Mouse (Mus musculus): ENCODE results near the gene Atm. TPM values are rescaled to one million over a fixed set of nuclear protein-coding genes. Genes with fewer than 3 reads are reported as not detected.

Gene Atm
- polyA plus RNA-seq, 1 experiment from 2014 or later: 3.5 TPM

DNA sequence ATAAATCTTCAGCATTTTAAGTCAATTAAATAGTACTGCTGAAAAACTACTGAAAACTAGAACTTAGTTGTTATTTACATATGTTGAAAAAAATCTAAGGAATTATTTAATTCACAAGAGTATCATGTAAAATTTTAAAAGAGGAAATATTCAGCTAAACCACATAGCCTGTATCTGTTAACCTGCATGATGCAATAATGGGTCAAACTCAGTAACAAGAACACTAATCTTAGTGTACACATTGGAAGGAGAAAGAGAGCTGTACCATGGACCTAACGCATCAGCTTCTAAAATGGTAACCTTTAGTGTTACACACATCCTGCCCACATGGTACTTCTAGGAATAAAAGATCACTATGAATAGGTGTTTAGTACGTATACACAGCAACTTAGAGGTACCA is 84.5 kb downstream of the Atm start:
- ATAC-seq: no peak
- TF ChIP-seq EP300 (IDR thresholded peaks at IDR 0.05) (no peak), CTCF (IDR thresholded peaks at IDR 0.05) (no peak)

DNA sequence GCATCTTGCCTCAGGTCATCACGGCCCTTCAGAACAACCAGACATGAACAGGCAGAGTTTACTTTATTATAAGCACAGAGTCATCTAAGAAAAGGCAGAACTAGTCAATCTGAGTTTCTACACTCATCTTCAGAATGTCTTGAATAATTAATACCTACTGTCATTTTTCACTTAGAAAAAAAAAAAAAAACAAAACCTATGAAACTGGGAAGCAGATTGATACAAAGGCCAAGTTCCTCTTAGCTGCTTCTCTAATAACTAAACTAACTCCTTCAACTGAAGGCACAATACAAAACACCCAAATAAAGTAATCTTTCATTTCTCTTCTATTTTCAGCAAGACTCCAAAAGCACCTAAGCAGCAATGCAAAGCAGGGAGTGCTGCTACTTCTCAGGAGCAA is 85.9 kb downstream of the Atm start:
- H3K4me1 ChIP-seq (ENCODE audit: insufficient read depth, low read depth, low read length): no peaks in the 10 kb centered on the region

More for the DNA sequence above, 84.5 kb downstream of the Atm start:
- Histone ChIP-seq H3K4me1 (ENCODE audit: insufficient read depth, low read depth, low read length) (no peaks in the 10 kb centered on the region), H3K27me3 (replicated peaks; ENCODE audit: insufficient read depth, low read length) (no peaks in the 10 kb centered on the region), H3K4me3 (ENCODE audit: low read depth, low read length) (no peak overlapping the region), H3K36me3 (ENCODE audit: insufficient read depth, low read length) (peaks cover 8% of the 10 kb centered on the region; the same call in 1 of the 2 replicates), H3K9ac (replicated peaks; ENCODE audit: low read depth) (no peak overlapping the region), H3K27ac (ENCODE audit: low read length) (no peak overlapping the region), H3K9me3 (ENCODE audit: low read length) (no peaks in the 10 kb centered on the region), H3K4me2 (replicated peaks; ENCODE audit: low read depth, low read length) (no peak overlapping the region)
- 93% methylated on average over 2 of the region's 2 CpGs for WGBS
- no peak for DNase-seq (ENCODE audit: low spot score)

DNA sequence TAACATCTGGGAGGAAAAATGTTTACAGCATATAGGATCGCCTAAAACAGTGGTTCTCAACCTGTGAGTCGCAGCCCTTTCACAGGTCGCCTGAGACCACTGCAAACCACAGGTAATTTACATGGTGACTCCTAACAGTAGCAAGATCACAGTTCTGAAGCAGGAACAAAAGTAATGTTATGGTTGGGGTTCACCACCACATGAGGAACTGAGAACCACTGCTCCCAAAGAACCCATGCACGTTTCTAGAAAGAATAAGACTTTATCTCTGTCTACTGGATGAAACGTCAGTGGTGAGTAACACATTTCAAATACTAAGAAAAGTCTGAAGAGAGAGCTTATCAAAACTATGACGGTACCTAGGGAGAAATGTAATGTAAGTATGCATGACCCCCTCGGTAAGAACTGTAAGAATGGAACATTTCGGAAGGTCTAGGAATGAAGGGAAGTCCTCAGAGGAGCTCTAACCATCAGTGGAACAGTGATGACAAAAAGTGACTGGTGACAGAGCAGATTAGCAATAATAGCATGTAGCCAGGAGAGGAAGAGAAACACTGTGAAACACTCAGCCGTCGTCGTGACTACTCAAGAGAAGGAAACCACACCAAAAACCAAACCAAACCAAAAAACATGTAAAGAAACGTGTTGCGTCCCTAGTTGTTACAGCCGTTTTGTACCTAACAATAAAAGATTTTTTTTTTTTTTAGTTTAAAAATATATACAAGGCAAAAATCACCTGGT is 100.5 kb downstream of the Atm start:
- H3K4me2 ChIP-seq (replicated peaks; ENCODE audit: low read depth, low read length): no peak overlapping the region
- H3K4me3 ChIP-seq (ENCODE audit: low read depth, low read length): no peak overlapping the region
- 0 out of 2 replicates have a peak, but pooled peaks cover 5% of the 10 kb centered on the region for H3K36me3 ChIP-seq (ENCODE audit: insufficient read depth, low read length)
- no peaks in the 10 kb centered on the region for H3K27me3 ChIP-seq (replicated peaks; ENCODE audit: insufficient read depth, low read length)
- H3K9me3 ChIP-seq (ENCODE audit: low read length): no peaks in the 10 kb centered on the region
- 86% methylated on average over 14 of the region's 14 CpGs for WGBS
- ATAC-seq (no peak), DNase-seq (ENCODE audit: low spot score) (no peak)
- H3K27ac ChIP-seq (ENCODE audit: low read length): no peak overlapping the region
- TF ChIP-seq EP300 (IDR thresholded peaks at IDR 0.05) (no peak), CTCF (IDR thresholded peaks at IDR 0.05) (no peak)
- H3K4me1 ChIP-seq (ENCODE audit: insufficient read depth, low read depth, low read length): no peaks in the 10 kb centered on the region
- no peak overlapping the region for H3K9ac ChIP-seq (replicated peaks; ENCODE audit: low read depth)

More for the DNA sequence above, 85.9 kb downstream of the Atm start:
- Histone ChIP-seq H3K27ac (ENCODE audit: low read length) (no peak overlapping the region), H3K9me3 (ENCODE audit: low read length) (no peaks in the 10 kb centered on the region), H3K27me3 (replicated peaks; ENCODE audit: insufficient read depth, low read length) (no peaks in the 10 kb centered on the region), H3K4me2 (replicated peaks; ENCODE audit: low read depth, low read length) (no peak overlapping the region), H3K36me3 (ENCODE audit: insufficient read depth, low read length) (peaks cover 11% of the 10 kb centered on the region; the same call in 1 of the 2 replicates), H3K4me3 (ENCODE audit: low read depth, low read length) (no peak overlapping the region), H3K9ac (replicated peaks; ENCODE audit: low read depth) (no peak overlapping the region)
- DNase-seq (ENCODE audit: low spot score): no peak
- no peak for ATAC-seq
- 92% methylated on average over 1 of the region's 1 CpGs for WGBS
- TF ChIP-seq EP300 (IDR thresholded peaks at IDR 0.05): no peak
- TF ChIP-seq CTCF (IDR thresholded peaks at IDR 0.05): no peak

DNA sequence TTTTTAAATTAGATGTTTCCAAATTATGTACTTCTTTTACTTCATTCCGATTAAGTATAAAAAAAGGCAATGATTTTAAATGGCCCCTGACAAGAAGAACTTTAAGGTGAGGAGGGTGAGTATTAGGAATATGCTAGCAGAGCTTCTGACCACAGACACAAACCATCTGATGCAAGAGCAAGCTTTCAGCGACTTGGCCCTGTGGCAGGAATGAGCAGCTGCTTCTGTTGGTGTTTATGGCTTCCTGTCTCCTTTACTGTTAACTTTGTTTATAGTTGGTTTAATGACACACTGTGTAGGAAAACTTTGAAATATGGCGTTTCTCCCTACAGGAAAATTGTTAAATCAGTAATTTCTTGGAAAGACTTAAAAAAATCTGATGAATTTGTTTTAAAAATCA is 108.9 kb downstream of the Atm start:
- 40% methylated on average over 3 of the region's 3 CpGs for WGBS
- DNase-seq (ENCODE audit: low spot score) (peak; percentile 68), ATAC-seq (peak; percentile 40; the same call in 1 of the 2 replicates)

DNA sequence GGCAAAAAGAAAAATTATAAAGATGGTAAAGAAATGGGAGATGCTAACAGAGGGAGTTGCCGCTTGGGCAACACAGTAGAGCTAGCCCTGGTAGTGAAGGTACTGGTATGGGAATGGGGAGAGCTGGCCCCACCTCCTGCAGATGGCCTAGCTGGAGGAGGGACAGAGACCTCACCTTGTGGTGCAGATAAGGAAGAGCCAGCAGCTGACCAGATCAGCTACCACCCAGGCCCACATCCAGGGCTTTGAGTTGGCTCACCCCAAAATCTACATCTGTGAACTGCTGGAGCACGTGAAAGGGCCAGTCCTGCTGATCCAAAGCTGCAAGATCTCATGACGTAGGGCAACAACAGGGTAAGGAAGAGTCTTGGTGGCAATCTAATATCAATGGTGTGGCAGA is 109.8 kb downstream of the Atm start:
- no peak overlapping the region for H3K9ac ChIP-seq (replicated peaks; ENCODE audit: low read depth)
- no peak overlapping the region for H3K4me3 ChIP-seq (ENCODE audit: low read depth, low read length)
- H3K36me3 ChIP-seq (ENCODE audit: insufficient read depth, low read length): no peaks in the 10 kb centered on the region
- DNase-seq (ENCODE audit: low spot score) (no peak), ATAC-seq (no peak)
- H3K4me2 ChIP-seq (replicated peaks; ENCODE audit: low read depth, low read length): no peak overlapping the region
- no peak overlapping the region for H3K27ac ChIP-seq (ENCODE audit: low read length)
- TF ChIP-seq CTCF (IDR thresholded peaks at IDR 0.05): no peak
- 79% methylated on average over 3 of the region's 3 CpGs for WGBS
- no peaks in the 10 kb centered on the region for H3K4me1 ChIP-seq (ENCODE audit: insufficient read depth, low read depth, low read length)
- no peaks in the 10 kb centered on the region for H3K9me3 ChIP-seq (ENCODE audit: low read length)
- no peaks in the 10 kb centered on the region for H3K27me3 ChIP-seq (replicated peaks; ENCODE audit: insufficient read depth, low read length)

More for the DNA sequence above, 108.9 kb downstream of the Atm start:
- H3K9ac ChIP-seq (replicated peaks; ENCODE audit: low read depth): no peak overlapping the region
- H3K4me3 ChIP-seq (ENCODE audit: low read depth, low read length): no peak overlapping the region
- no peak overlapping the region for H3K27ac ChIP-seq (ENCODE audit: low read length)
- H3K4me1 ChIP-seq (ENCODE audit: insufficient read depth, low read depth, low read length): no peaks in the 10 kb centered on the region
- TF ChIP-seq EP300 (IDR thresholded peaks at IDR 0.05) (no peak), CTCF (IDR thresholded peaks at IDR 0.05) (peak; percentile 41)
- no peaks in the 10 kb centered on the region for H3K9me3 ChIP-seq (ENCODE audit: low read length)
- no peak overlapping the region for H3K4me2 ChIP-seq (replicated peaks; ENCODE audit: low read depth, low read length)
- H3K36me3 ChIP-seq (ENCODE audit: insufficient read depth, low read length): no peaks in the 10 kb centered on the region
- no peaks in the 10 kb centered on the region for H3K27me3 ChIP-seq (replicated peaks; ENCODE audit: insufficient read depth, low read length)

DNA sequence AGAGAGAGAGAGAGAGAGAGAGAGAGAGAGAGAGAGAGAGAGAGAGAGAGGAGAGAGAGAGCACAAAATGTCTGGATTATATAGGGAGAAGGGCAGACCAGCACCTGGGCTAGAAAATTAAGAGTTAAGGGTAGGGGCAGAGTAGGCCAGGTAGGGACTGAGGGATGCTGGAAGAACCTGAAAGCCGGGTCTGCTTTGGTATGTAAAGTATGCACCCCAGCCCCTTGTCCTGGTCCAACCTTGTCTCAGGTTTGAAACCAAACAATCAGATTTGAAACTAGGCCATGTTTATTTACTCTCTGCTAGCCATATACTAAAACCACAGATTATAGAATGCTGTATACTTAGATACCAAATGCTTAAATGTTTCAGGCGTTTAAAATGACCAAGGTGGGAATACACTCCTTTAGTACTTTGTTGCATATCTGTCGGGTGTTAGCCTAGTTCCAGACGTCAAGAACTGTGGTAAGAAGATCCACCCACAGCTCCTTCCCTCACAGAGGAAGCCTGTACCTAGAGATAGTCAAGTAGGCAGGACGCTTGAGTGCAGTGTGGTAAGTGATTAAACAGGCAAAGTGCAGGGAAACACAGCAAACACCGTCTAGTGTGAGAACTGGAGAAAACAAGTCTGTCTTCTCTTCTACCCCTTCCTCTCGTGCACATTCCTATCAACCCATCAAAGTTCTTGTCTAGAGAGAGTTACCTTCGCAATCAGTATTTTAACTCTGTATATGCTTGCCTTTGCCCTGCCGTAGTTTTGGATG is 114.2 kb downstream of the Atm start:
- ATAC-seq (peak; percentile 46), DNase-seq (ENCODE audit: low spot score) (peak; percentile 21)
- Histone ChIP-seq H3K27me3 (replicated peaks; ENCODE audit: insufficient read depth, low read length) (no peaks in the 10 kb centered on the region), H3K4me2 (replicated peaks; ENCODE audit: low read depth, low read length) (no peak overlapping the region), H3K9me3 (ENCODE audit: low read length) (no peaks in the 10 kb centered on the region), H3K36me3 (ENCODE audit: insufficient read depth, low read length) (no peaks in the 10 kb centered on the region), H3K4me1 (ENCODE audit: insufficient read depth, low read depth, low read length) (no peaks in the 10 kb centered on the region), H3K9ac (replicated peaks; ENCODE audit: low read depth) (no peak overlapping the region), H3K27ac (ENCODE audit: low read length) (no peak overlapping the region), H3K4me3 (ENCODE audit: low read depth, low read length) (no peak overlapping the region)
- TF ChIP-seq EP300 (IDR thresholded peaks at IDR 0.05) (no peak), CTCF (IDR thresholded peaks at IDR 0.05) (no peak)
- WGBS: 32% methylated on average over 9 of the region's 9 CpGs
